ENCODE assay signal across 8 mouse cellular contexts in genomic region chr1:166049046-166049827, GRCm38 (mm10). TPM values are rescaled to one million over a fixed set of nuclear protein-coding genes. Genes with fewer than 3 reads are reported as not detected.
DNase-seq lines count a peak whose midpoint lies in the region; ATAC-seq lines count a peak whose summit lies in the region.

No protein-coding gene starts in this region.

- no peaks in the 10 kb centered on the region for H3K36me3 ChIP-seq in megakaryocyte, embryonic 14.5 days (replicated peaks; ENCODE audit: low read length)
- no peaks in the 10 kb centered on the region for H3K36me3 ChIP-seq in forebrain, embryonic 13.5 days (ENCODE audit: poor library complexity, severe bottlenecking)
- H3K36me3 ChIP-seq in limb, embryonic 15.5 days: no peaks in the 10 kb centered on the region
- no peaks in the 10 kb centered on the region for H3K36me3 ChIP-seq in stomach, embryonic 14.5 days (ENCODE audit: control insufficient read depth, insufficient read depth, low read length)

- 17% methylated on average over 11 of the region's 11 CpGs for WGBS in forebrain, embryonic 13.5 days
- 5% methylated on average over 11 of the region's 11 CpGs for WGBS in limb, embryonic 15.5 days
- 16% methylated on average over 11 of the region's 11 CpGs for WGBS in stomach, embryonic 14.5 days

- H3K27ac ChIP-seq in forebrain, embryonic 13.5 days: no peak overlapping the region; the same call in 1 of the 2 replicates
- peak overlapping the region; percentile 59 for H3K27ac ChIP-seq in limb, embryonic 15.5 days
- no peak overlapping the region for H3K27ac ChIP-seq in stomach, embryonic 14.5 days (ENCODE audit: low read length)

- peaks cover 47% of the 10 kb centered on the region for H3K27me3 ChIP-seq in megakaryocyte, embryonic 14.5 days (replicated peaks)
- H3K27me3 ChIP-seq in forebrain, embryonic 13.5 days: peaks cover 26% of the 10 kb centered on the region
- H3K27me3 ChIP-seq in limb, embryonic 15.5 days: peaks cover 15% of the 10 kb centered on the region
- H3K27me3 ChIP-seq in stomach, embryonic 14.5 days (ENCODE audit: control insufficient read depth, insufficient read depth, low read length): no peaks in the 10 kb centered on the region

- peaks cover 69% of the 10 kb centered on the region for H3K4me1 ChIP-seq in megakaryocyte, embryonic 14.5 days
- peaks cover 44% of the 10 kb centered on the region for H3K4me1 ChIP-seq in forebrain, embryonic 13.5 days
- H3K4me1 ChIP-seq in limb, embryonic 15.5 days: peaks cover 39% of the 10 kb centered on the region
- H3K4me1 ChIP-seq in stomach, embryonic 14.5 days (ENCODE audit: control insufficient read depth, insufficient read depth, low read length): peaks cover 7% of the 10 kb centered on the region; the same call in 1 of the 2 replicates

- intact Hi-C loops in left cerebral cortex, postnatal 36 days (cut with DNase I): loop anchor here (5.0 kb wide), 1 partner anchor 103 kb away; no protein-coding TSS in a partner anchor

- peak overlapping the region; percentile 90 for H3K4me3 ChIP-seq in megakaryocyte, embryonic 14.5 days (replicated peaks)
- H3K4me3 ChIP-seq in forebrain, embryonic 13.5 days: peak overlapping the region; percentile 45
- H3K4me3 ChIP-seq in limb, embryonic 15.5 days: peak overlapping the region; percentile 41
- H3K4me3 ChIP-seq in stomach, embryonic 14.5 days (ENCODE audit: low read depth, low read length): peak overlapping the region; percentile 34

- H3K9me3 ChIP-seq in megakaryocyte, embryonic 14.5 days: no peaks in the 10 kb centered on the region
- no peaks in the 10 kb centered on the region for H3K9me3 ChIP-seq in forebrain, embryonic 13.5 days (replicated peaks)
- no peaks in the 10 kb centered on the region for H3K9me3 ChIP-seq in limb, embryonic 15.5 days
- H3K9me3 ChIP-seq in stomach, embryonic 14.5 days (ENCODE audit: control insufficient read depth, low read depth, low read length): no peaks in the 10 kb centered on the region

- H3K9ac ChIP-seq in forebrain, embryonic 13.5 days: peak overlapping the region; percentile 55; the same call in 1 of the 2 replicates
- no peak overlapping the region for H3K9ac ChIP-seq in limb, embryonic 15.5 days
- H3K9ac ChIP-seq in stomach, embryonic 14.5 days (replicated peaks; ENCODE audit: low read depth, low read length): no peak overlapping the region; the same call in 1 of the 2 replicates

- ATAC-seq in megakaryocyte, adult 5-6 weeks (ENCODE audit: poor library complexity, severe bottlenecking): no peak
- peak; percentile 58 for ATAC-seq in forebrain, embryonic 13.5 days
- ATAC-seq in limb, embryonic 15.5 days (ENCODE audit: insufficient number of reproducible peaks, low FRiP score, low TSS enrichment, low read depth): peak; percentile 46
- ATAC-seq in stomach, embryonic 14.5 days (ENCODE audit: insufficient number of reproducible peaks, insufficient read depth, low FRiP score, low read depth): peak; percentile 59; the same call in 1 of the 2 replicates

- DNase-seq in adipocyte (ENCODE audit: low spot score): no peak
- no peak for DNase-seq in cerebellum, postnatal 36 days
- DNase-seq in left cerebral cortex, postnatal 36 days (ENCODE audit: low spot score in 2 of 2): no peak

- peak overlapping the region; percentile 88 for H3K4me2 ChIP-seq in forebrain, embryonic 13.5 days
- H3K4me2 ChIP-seq in limb, embryonic 15.5 days: peak overlapping the region; percentile 88
- peak overlapping the region; percentile 68 for H3K4me2 ChIP-seq in stomach, embryonic 14.5 days (replicated peaks; ENCODE audit: low read depth, low read length)

RNA-seq across cellular contexts. Expression of gene Pou2f1, which starts 46.8 kb away (rescaled TPM):
- polyA plus RNA-seq in megakaryocyte, embryonic 14.5 days (2012; ENCODE audit: insufficient read depth, low replicate concordance): 3.8 and 3.9 TPM in 2 replicates
- 21.9 and 25.6 TPM in 2 replicates for total RNA-seq in megakaryocyte, adult 5-6 weeks (2015)
- total RNA-seq in megakaryocyte, adult 5-6 weeks (2017): 12.9 and 18.1 TPM in 2 replicates
- 23.9 and 25.9 TPM in 2 replicates for polyA plus RNA-seq in forebrain, embryonic 13.5 days (2015; fragmentation: Nextera tagmentation; extraction: Ambion mirVana)
- 8.1 and 9.5 TPM in 2 replicates for polyA plus RNA-seq in limb, embryonic 15.5 days (2015; fragmentation: Nextera tagmentation; extraction: Ambion mirVana)
- polyA plus RNA-seq in stomach, embryonic 14.5 days (2014; fragmentation: Nextera tagmentation; extraction: Ambion mirVana): 20.3 and 21.6 TPM in 2 replicates
- 10 to 100 TPM; 11.3 to 22.7 TPM for total RNA-seq in left cerebral cortex, postnatal 36 days (2021)

Comparison
In these comparisons a context has a peak if more than half of its experiments do, and no peak if none do; other contexts are left out.
1. H3K4me3 ChIP-seq: peak in every context shown above with its lines; median percentile 90 in megakaryocyte, embryonic 14.5 days; 45 in forebrain, embryonic 13.5 days; 41 in limb, embryonic 15.5 days; 34 in stomach, embryonic 14.5 days.